Mouse (Mus musculus) spleen, adult 2 months (tissue): Measurements from ENCODE around the gene Syne3.

Source experiments
- CTCF ChIP-seq: fragments of 200-500 bp; IDR thresholded peaks from 2 replicates; pipeline ENCODE4 v1.5.1; 2011; ENCODE audit warnings: mild to moderate bottlenecking, inconsistent platforms; ENCODE audit not compliant: insufficient read depth, insufficient read length, insufficient replicate concordance; ENCODE audit errors: extremely low read depth
- POLR2A ChIP-seq: fragments of 200-500 bp; IDR thresholded peaks from 2 replicates; pipeline ENCODE4 v1.6.1; 2011; ENCODE audit warnings: low read depth, low read length, inconsistent platforms

- TF ChIP-seq CTCF (no peak), POLR2A (no peak)
These were observed 128.0 kb downstream of the Syne3 start for GRCm38 (mm10) chr12:104881518-104882060.
